Mouse (Mus musculus) kidney, postnatal 0 days (tissue): ENCODE measurements around the gene Psg16. TPM values are rescaled to one million over a fixed set of nuclear protein-coding genes. Genes with fewer than 3 reads are reported as not detected.
A peak's percentile ranks its signal among the peaks of the same experiment; 100 is the strongest.
"Not testable (repeated sequence)": the region's sequence is repeated elsewhere in the genome, so short reads cannot be mapped to it uniquely, and the experiment has no call there.

ENCODE experiments used
- ATAC-seq: fragments of 200-750 bp; cut with Nextera tagmentation; replicated peaks from 2 replicates; pipeline ENCODE4 v1.8.0; 2017; ENCODE audit warnings: low read depth, moderate number of reproducible peaks, moderate TSS enrichment, moderate library complexity; ENCODE audit not compliant: low FRiP score
- DNase-seq: peaks from one replicate; pipeline ENCODE4 v3.0.0-alpha.2; 2016; ENCODE audit warnings: low spot score
- H3K27ac ChIP-seq: fragments of 300-500 bp; sonication (generic); 2 replicates; pipeline ENCODE4 v1.5.1; 2014; ENCODE audit warnings: mild to moderate bottlenecking
- H3K27me3 ChIP-seq: fragments of 300-500 bp; sonication (generic); 2 replicates; pipeline ENCODE4 v1.6.1; 2014; ENCODE audit warnings: low read length, mixed read lengths; ENCODE audit not compliant: insufficient read depth
- H3K36me3 ChIP-seq: fragments of 300-500 bp; sonication (generic); 2 replicates; pipeline ENCODE4 v1.6.1; 2014; ENCODE audit warnings: low read length, mixed read lengths; ENCODE audit not compliant: insufficient read depth
- H3K4me1 ChIP-seq: fragments of 300-500 bp; sonication (generic); replicated peaks from 2 replicates; pipeline ENCODE4 v1.6.1; 2014; ENCODE audit warnings: antibody characterized with exemption, low read length, mixed read lengths; ENCODE audit not compliant: insufficient read depth
- H3K4me2 ChIP-seq: fragments of 300-500 bp; sonication (generic); 2 replicates; pipeline ENCODE4 v1.6.1; 2014; ENCODE audit warnings: mild to moderate bottlenecking, low read length, moderate library complexity, mixed read lengths
- H3K4me3 ChIP-seq: fragments of 300-500 bp; sonication (generic); replicated peaks from 2 replicates; pipeline ENCODE4 v1.5.1; 2014; ENCODE audit warnings: low read depth, low read length
- H3K9ac ChIP-seq: fragments of 300-500 bp; sonication (generic); 2 replicates; pipeline ENCODE4 v1.6.1; 2014; ENCODE audit warnings: low read depth, low read length
- H3K9me3 ChIP-seq: fragments of 300-500 bp; sonication (generic); replicated peaks from 2 replicates; pipeline ENCODE4 v1.6.1; 2016; ENCODE audit warnings: low read length, inconsistent platforms, mixed read lengths
- CTCF ChIP-seq: IDR thresholded peaks from 2 replicates; pipeline ENCODE4 v1.5.1; 2016; ENCODE audit warnings: antibody characterized with exemption, low read depth, mild to moderate bottlenecking, moderate library complexity
- WGBS: fragments of 180-500 bp; shearing (Covaris S2); extraction: QIAGEN DNeasy Blood & Tissue Kit; methylation state at CpG from one replicate; pipeline ENCODE4 v1.1.7; 2014; 5-methylcytosine and 5-hydroxymethylcytosine counted together
- polyA plus RNA-seq: library from polyadenylated mRNA; unstranded; fragments of >200 nt; fragmentation: Nextera tagmentation; extraction: Ambion mirVana; gene quantifications from 2 replicates; pipeline ENCODE4 v1.2.1, GENCODE M21; 2015

Psg16 gene
- polyA plus RNA-seq, 1 experiment from 2014 or later, result 0.07 TPM

GRCm38 (mm10) chr7:17087731-17088130 is 13.9 kb downstream of the Psg16 start:
- H3K27me3 ChIP-seq, result no peaks in the 10 kb centered on the region
- TF ChIP-seq CTCF, result no peak
- no peaks in the 10 kb centered on the region for H3K9me3 ChIP-seq
- no peak overlapping the region for H3K4me3 ChIP-seq
- no peak for ATAC-seq
- H3K9ac ChIP-seq, result no peak overlapping the region
- WGBS, result 82% methylated on average over 3 of the region's 3 CpGs
- no peak overlapping the region for H3K4me2 ChIP-seq
- no peak overlapping the region for H3K27ac ChIP-seq
- DNase-seq, result no peak
- H3K36me3 ChIP-seq, result no peaks in the 10 kb centered on the region
- no peaks in the 10 kb centered on the region for H3K4me1 ChIP-seq

- Histone ChIP-seq H3K36me3 (no peaks in the 10 kb centered on the region), H3K4me2 (no peak overlapping the region), H3K9ac (no peak overlapping the region), H3K27ac (no peak overlapping the region), H3K9me3 (no peaks in the 10 kb centered on the region), H3K27me3 (no peaks in the 10 kb centered on the region), H3K4me3 (no peak overlapping the region), H3K4me1 (no peaks in the 10 kb centered on the region)
- 62% methylated on average over 3 of the region's 3 CpGs for WGBS
- ATAC-seq (no peak), DNase-seq (no peak)
- no peak for TF ChIP-seq CTCF
Measured at GRCm38 (mm10) chr7:17090058-17090585, 16.3 kb downstream of the Psg16 start.

GRCm38 (mm10) chr7:17091280-17091679 is 17.4 kb downstream of the Psg16 start:
- WGBS, result 7% methylated on average over 1 of the region's 1 CpGs
- no peaks in the 10 kb centered on the region for H3K4me1 ChIP-seq
- no peaks in the 10 kb centered on the region for H3K27me3 ChIP-seq
- H3K4me3 ChIP-seq, result no peak overlapping the region
- no peak for DNase-seq
- ATAC-seq, result no peak
- no peaks in the 10 kb centered on the region for H3K9me3 ChIP-seq
- H3K9ac ChIP-seq, result no peak overlapping the region
- no peak overlapping the region for H3K27ac ChIP-seq
- no peak overlapping the region for H3K4me2 ChIP-seq
- TF ChIP-seq CTCF, result peak; percentile 42
- H3K36me3 ChIP-seq, result no peaks in the 10 kb centered on the region

- not testable (repeated sequence) for H3K9ac ChIP-seq, H3K4me2 ChIP-seq, ATAC-seq, H3K4me3 ChIP-seq, H3K27me3 ChIP-seq, H3K27ac ChIP-seq, H3K36me3 ChIP-seq, DNase-seq, H3K9me3 ChIP-seq, H3K4me1 ChIP-seq
- WGBS, result 78% methylated on average over 13 of the region's 13 CpGs
Measured at GRCm38 (mm10) chr7:17101631-17102030, 27.8 kb downstream of the Psg16 start.

- Histone ChIP-seq H3K27ac (no peak overlapping the region), H3K9ac (no peak overlapping the region), H3K4me1 (no peaks in the 10 kb centered on the region), H3K4me3 (no peak overlapping the region), H3K27me3 (no peaks in the 10 kb centered on the region), H3K9me3 (no peaks in the 10 kb centered on the region), H3K36me3 (no peaks in the 10 kb centered on the region), H3K4me2 (no peak overlapping the region)
- TF ChIP-seq CTCF, result no peak
- WGBS, result 75% methylated on average over 1 of the region's 1 CpGs
- ATAC-seq (no peak), DNase-seq (no peak)
Measured at GRCm38 (mm10) chr7:17135307-17135706, 61.5 kb downstream of the Psg16 start.

GRCm38 (mm10) chr7:17149931-17150330 is 76.1 kb downstream of the Psg16 start, which contains the start of gene Ceacam3:
TSS of gene Ceacam3 (plus strand) at chr7:17150282.
- no peaks in the 10 kb centered on the region for H3K9me3 ChIP-seq
- no peak within 1 kb of the TSS for H3K4me2 ChIP-seq
- H3K27ac ChIP-seq, result no peak within 1 kb of the TSS
- H3K4me1 ChIP-seq, result no peaks in the 10 kb centered on the region
- no peaks in the 10 kb centered on the region for H3K27me3 ChIP-seq
- ATAC-seq (no peak), DNase-seq (no peak)
- H3K9ac ChIP-seq, result no peak within 1 kb of the TSS
- 86% methylated on average over 2 of the region's 2 CpGs for WGBS
- no peaks in the 10 kb centered on the region for H3K36me3 ChIP-seq
- TF ChIP-seq CTCF, result no peak
- no peak within 1 kb of the TSS for H3K4me3 ChIP-seq

- H3K9me3 ChIP-seq, result no peaks in the 10 kb centered on the region
- H3K27ac ChIP-seq, result no peak overlapping the region
- no peak overlapping the region for H3K4me3 ChIP-seq
- H3K9ac ChIP-seq, result no peak overlapping the region
- H3K36me3 ChIP-seq, result no peaks in the 10 kb centered on the region
- no peak overlapping the region for H3K4me2 ChIP-seq
- ATAC-seq, result 0 out of 2 replicates have a peak, but pooled peaks have one; percentile 26
- peak; percentile 16 for DNase-seq
- TF ChIP-seq CTCF, result peak; percentile 68; the same call in 1 of the 2 replicates
- no peaks in the 10 kb centered on the region for H3K4me1 ChIP-seq
- H3K27me3 ChIP-seq, result no peaks in the 10 kb centered on the region
- WGBS, result 43% methylated on average over 2 of the region's 2 CpGs
Measured at GRCm38 (mm10) chr7:17155634-17156033, 81.8 kb downstream of the Psg16 start.
